Mouse (Mus musculus): ENCODE data around the gene Efcab2. TPM values are rescaled to one million over a fixed set of nuclear protein-coding genes. Genes with fewer than 3 reads are reported as not detected.
A peak's percentile ranks its signal among the peaks of the same experiment; 100 is the strongest.

The Efcab2 gene
- polyA plus RNA-seq, 1 experiment from 2014 or later: 19.1 TPM

GRCm38 (mm10) chr1:178529512-178530300 lies 123.8 kb downstream of the Efcab2 start:
- WGBS: under 1% methylated on average over 38 of the region's 38 CpGs
- H3K4me2 ChIP-seq (ENCODE audit: low read depth, low read length): peak overlapping the region; percentile 96
- H3K4me3 ChIP-seq (ENCODE audit: low read length): peak overlapping the region; percentile 66
- H3K9me3 ChIP-seq (replicated peaks; ENCODE audit: control insufficient read depth, low read length): no peaks in the 10 kb centered on the region
- H3K4me1 ChIP-seq (ENCODE audit: control insufficient read depth, insufficient read depth, low read length): peaks cover 20% of the 10 kb centered on the region
- H3K36me3 ChIP-seq (ENCODE audit: control insufficient read depth, insufficient read depth): no peaks in the 10 kb centered on the region
- peak overlapping the region; percentile 88 for H3K27ac ChIP-seq (ENCODE audit: low read length)
- H3K9ac ChIP-seq (ENCODE audit: low read length): peak overlapping the region; percentile 78
- no peak for ATAC-seq (replicated peaks; ENCODE audit: extremely low read depth, insufficient read depth, low FRiP score)
- H3K27me3 ChIP-seq (ENCODE audit: control insufficient read depth, insufficient read depth, low read length): no peaks in the 10 kb centered on the region

- H3K36me3 ChIP-seq (ENCODE audit: control insufficient read depth, insufficient read depth): no peaks in the 10 kb centered on the region
- peak overlapping the region; percentile 78 for H3K9ac ChIP-seq (ENCODE audit: low read length)
- WGBS: under 1% methylated on average over 60 of the region's 62 CpGs
- H3K4me3 ChIP-seq (ENCODE audit: low read length): peak overlapping the region; percentile 66
- H3K9me3 ChIP-seq (replicated peaks; ENCODE audit: control insufficient read depth, low read length): no peaks in the 10 kb centered on the region
- peaks cover 20% of the 10 kb centered on the region for H3K4me1 ChIP-seq (ENCODE audit: control insufficient read depth, insufficient read depth, low read length)
- H3K27ac ChIP-seq (ENCODE audit: low read length): peak overlapping the region; percentile 15; the same call in 1 of the 2 replicates
- no peaks in the 10 kb centered on the region for H3K27me3 ChIP-seq (ENCODE audit: control insufficient read depth, insufficient read depth, low read length)
- 0 out of 2 replicates have a peak, but pooled peaks have one; percentile 21 for ATAC-seq (replicated peaks; ENCODE audit: extremely low read depth, insufficient read depth, low FRiP score)
- peak overlapping the region; percentile 96 for H3K4me2 ChIP-seq (ENCODE audit: low read depth, low read length)
These were observed 124.6 kb downstream of the Efcab2 start for GRCm38 (mm10) chr1:178530301-178531078.

Small RNA genes within 50 kb of the gene (microRNA-seq; reads per million reads assigned to microRNA genes)
- gene Gm27458: not detected

Other genes starting within 250 kb of the Efcab2 start
- 20.6 and 21.2 TPM in 2 replicates for gene Desi2, start 218.7 kb upstream of the Efcab2 start, polyA plus RNA-seq (2015; fragmentation: Nextera tagmentation; extraction: Ambion mirVana)
- gene Cox20, start 87.0 kb upstream of the Efcab2 start, polyA plus RNA-seq (2015; fragmentation: Nextera tagmentation; extraction: Ambion mirVana): 268 and 273 TPM in 2 replicates
- 192 and 219 TPM in 2 replicates for gene Hnrnpu, start 68.3 kb upstream of the Efcab2 start, polyA plus RNA-seq (2015; fragmentation: Nextera tagmentation; extraction: Ambion mirVana)
- 5.1 and 6.5 TPM in 2 replicates for gene Kif26b, start 123.0 kb downstream of the Efcab2 start, polyA plus RNA-seq (2015; fragmentation: Nextera tagmentation; extraction: Ambion mirVana)

All from heart, embryonic 16.5 days (tissue).